Mouse (Mus musculus): Measurements from ENCODE around the gene Fxyd4. TPM values are rescaled to one million over a fixed set of nuclear protein-coding genes. Genes with fewer than 3 reads are reported as not detected.
A peak's percentile ranks its signal among the peaks of the same experiment; 100 is the strongest.

The Fxyd4 gene
- total RNA-seq, 2 experiments from 2014 or later: not detected

GRCm38 (mm10) chr6:117920659-117921640 is 16.5 kb downstream of the Fxyd4 start:
- ATAC-seq (replicated peaks; ENCODE audit: low FRiP score, low TSS enrichment, poor library complexity, severe bottlenecking): peak; percentile 38; the same call in 1 of the 2 replicates

- no peak for ATAC-seq (replicated peaks; ENCODE audit: low FRiP score, low TSS enrichment, poor library complexity, severe bottlenecking)
Observed at GRCm38 (mm10) chr6:117918043-117918442, 19.4 kb downstream of the Fxyd4 start.

- ATAC-seq (replicated peaks; ENCODE audit: low FRiP score, low TSS enrichment, poor library complexity, severe bottlenecking): peak; percentile 49
Observed at GRCm38 (mm10) chr6:117917576-117917975, 19.9 kb downstream of the Fxyd4 start.

- peak; percentile 88 for ATAC-seq (replicated peaks; ENCODE audit: low FRiP score, low TSS enrichment, poor library complexity, severe bottlenecking)
Observed at GRCm38 (mm10) chr6:117916737-117917426, 20.6 kb downstream of the Fxyd4 start.

GRCm38 (mm10) chr6:117916205-117916736 is 21.2 kb downstream of the Fxyd4 start:
- ATAC-seq (replicated peaks; ENCODE audit: low FRiP score, low TSS enrichment, poor library complexity, severe bottlenecking): no peak

- ATAC-seq (replicated peaks; ENCODE audit: low FRiP score, low TSS enrichment, poor library complexity, severe bottlenecking): no peak
Observed at GRCm38 (mm10) chr6:117914541-117914940, 23.0 kb downstream of the Fxyd4 start.

GRCm38 (mm10) chr6:117910120-117910661 is 27.3 kb downstream of the Fxyd4 start:
- no peak for ATAC-seq (replicated peaks; ENCODE audit: low FRiP score, low TSS enrichment, poor library complexity, severe bottlenecking)

- ATAC-seq (replicated peaks; ENCODE audit: low FRiP score, low TSS enrichment, poor library complexity, severe bottlenecking): peak; percentile 31
Observed at GRCm38 (mm10) chr6:117908424-117908900, 29.0 kb downstream of the Fxyd4 start.

GRCm38 (mm10) chr6:117907979-117908355 is 29.5 kb downstream of the Fxyd4 start:
- ATAC-seq (replicated peaks; ENCODE audit: low FRiP score, low TSS enrichment, poor library complexity, severe bottlenecking): peak; percentile 0; the same call in 1 of the 2 replicates

GRCm38 (mm10) chr6:117907301-117907978 is 30.1 kb downstream of the Fxyd4 start:
- ATAC-seq (replicated peaks; ENCODE audit: low FRiP score, low TSS enrichment, poor library complexity, severe bottlenecking): peak; percentile 56

GRCm38 (mm10) chr6:117906590-117907271 is 30.8 kb downstream of the Fxyd4 start:
- peak; percentile 71 for ATAC-seq (replicated peaks; ENCODE audit: low FRiP score, low TSS enrichment, poor library complexity, severe bottlenecking)

- no peak for ATAC-seq (replicated peaks; ENCODE audit: low FRiP score, low TSS enrichment, poor library complexity, severe bottlenecking)
Observed at GRCm38 (mm10) chr6:117906015-117906531, 31.4 kb downstream of the Fxyd4 start.

- no peak for ATAC-seq (replicated peaks; ENCODE audit: low FRiP score, low TSS enrichment, poor library complexity, severe bottlenecking)
Observed at GRCm38 (mm10) chr6:117905260-117905930, 32.1 kb downstream of the Fxyd4 start.

- ATAC-seq (replicated peaks; ENCODE audit: low FRiP score, low TSS enrichment, poor library complexity, severe bottlenecking): no peak
Observed at GRCm38 (mm10) chr6:117903836-117904235, 33.7 kb downstream of the Fxyd4 start.

GRCm38 (mm10) chr6:117902556-117902955 is 34.9 kb downstream of the Fxyd4 start:
- ATAC-seq (replicated peaks; ENCODE audit: low FRiP score, low TSS enrichment, poor library complexity, severe bottlenecking): no peak

- ATAC-seq (replicated peaks; ENCODE audit: low FRiP score, low TSS enrichment, poor library complexity, severe bottlenecking): peak; percentile 62
Observed at GRCm38 (mm10) chr6:117901510-117902402, 35.7 kb downstream of the Fxyd4 start.

All from megakaryocyte-erythroid progenitor cell, adult 5-6 weeks (primary cell).